Mouse (Mus musculus): ENCODE measurements at regions not wholly inside any gene's neighbourhood (a gene's known extent, or its start where the extent isn't known, plus 50 kb on each side); places are given as distances from the start of the nearest gene placed in this dataset.

DNA sequence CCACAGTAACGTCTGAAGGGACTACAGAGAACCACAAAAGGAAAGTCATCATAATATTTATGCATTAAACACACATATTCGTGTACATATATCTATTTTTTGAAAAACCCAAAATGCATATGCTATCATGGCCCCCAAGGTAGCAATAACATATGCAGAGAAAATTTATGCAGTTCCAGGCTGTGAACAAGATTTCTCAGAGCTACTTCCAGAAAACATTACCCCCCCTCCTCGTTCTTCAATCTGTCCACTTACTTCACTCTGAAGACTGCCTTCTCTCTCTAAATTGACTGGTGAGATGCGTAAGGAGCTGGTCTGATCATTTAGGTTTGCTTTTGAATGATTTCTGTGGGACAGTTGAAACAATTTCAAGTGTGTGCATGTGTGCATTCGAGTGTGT, 369.3 kb upstream of the Zeb2 start:
- no peak for DNase-seq (ENCODE audit: low spot score)

DNA sequence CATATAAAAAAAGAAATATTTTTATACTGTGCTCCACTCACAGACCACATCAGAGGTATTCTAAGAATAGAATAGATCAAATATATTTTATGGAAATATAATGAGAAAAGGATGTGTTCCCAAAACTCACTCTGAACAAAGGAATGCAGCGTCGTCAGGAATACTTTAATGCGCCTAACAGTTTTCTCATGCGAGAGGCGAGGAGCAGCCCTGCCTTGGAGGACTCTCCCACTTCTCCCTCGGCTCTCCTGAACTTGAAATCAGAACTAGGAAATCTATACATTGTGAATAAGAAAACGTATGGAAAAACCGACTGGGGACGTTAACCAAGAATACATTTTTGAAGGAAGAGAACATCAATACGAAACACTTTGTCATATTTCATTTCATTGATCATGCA, 368.3 kb upstream of the Zeb2 start:
- no peak for DNase-seq (ENCODE audit: low spot score)

- DNase-seq (ENCODE audit: low spot score): no peak
These were observed 363.5 kb upstream of the Zeb2 start for GRCm38 (mm10) chr2:45480671-45481070.

GRCm38 (mm10) chr2:45475996-45476395, 358.8 kb upstream of the Zeb2 start:
- no peak for DNase-seq (ENCODE audit: low spot score)

DNA sequence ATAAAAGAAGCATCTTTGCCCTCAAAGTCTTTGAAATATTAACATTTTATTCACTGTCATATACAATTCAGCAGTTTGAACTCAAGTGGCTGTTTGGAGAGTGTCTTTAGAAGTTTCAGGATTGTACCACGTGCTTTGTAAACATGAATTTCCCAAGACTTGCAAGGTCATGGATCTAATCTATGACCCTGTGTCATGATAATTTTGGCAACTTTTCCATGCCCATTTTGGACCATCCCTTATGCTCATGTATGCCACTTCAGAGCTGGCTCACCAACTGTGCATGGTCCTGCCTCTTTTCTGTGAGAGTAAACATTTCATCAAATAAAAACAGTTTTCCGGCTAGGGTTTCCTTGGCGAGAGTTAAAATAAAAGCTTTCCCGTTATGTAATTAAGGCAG, 347.1 kb upstream of the Zeb2 start:
- no peak for DNase-seq (ENCODE audit: low spot score)

GRCm38 (mm10) chr2:45459410-45459809, 342.2 kb upstream of the Zeb2 start:
- DNase-seq (ENCODE audit: low spot score): no peak

GRCm38 (mm10) chr2:45454811-45455210, 337.6 kb upstream of the Zeb2 start:
- no peak for DNase-seq (ENCODE audit: low spot score)

DNA sequence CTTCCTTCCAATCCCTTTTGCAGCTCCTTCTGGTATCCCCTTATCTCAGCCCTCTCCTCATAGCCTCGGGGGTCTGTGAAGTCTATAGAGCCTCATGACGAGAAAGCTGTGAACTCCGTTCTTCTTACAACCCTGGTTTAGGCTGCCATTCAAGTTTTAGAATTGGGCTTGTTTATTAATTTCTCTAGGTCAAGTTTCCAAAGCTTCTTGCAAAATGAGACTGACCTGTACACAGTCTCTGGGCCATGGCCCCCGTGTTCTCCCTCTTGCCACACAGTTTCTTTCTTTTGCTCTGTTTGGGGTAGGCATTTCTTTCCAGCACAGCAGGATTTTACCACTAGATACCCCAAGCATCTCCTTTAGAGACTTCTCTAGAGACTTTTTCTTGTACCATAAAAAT, 322.0 kb upstream of the Zeb2 start:
- DNase-seq (ENCODE audit: low spot score): no peak

DNA sequence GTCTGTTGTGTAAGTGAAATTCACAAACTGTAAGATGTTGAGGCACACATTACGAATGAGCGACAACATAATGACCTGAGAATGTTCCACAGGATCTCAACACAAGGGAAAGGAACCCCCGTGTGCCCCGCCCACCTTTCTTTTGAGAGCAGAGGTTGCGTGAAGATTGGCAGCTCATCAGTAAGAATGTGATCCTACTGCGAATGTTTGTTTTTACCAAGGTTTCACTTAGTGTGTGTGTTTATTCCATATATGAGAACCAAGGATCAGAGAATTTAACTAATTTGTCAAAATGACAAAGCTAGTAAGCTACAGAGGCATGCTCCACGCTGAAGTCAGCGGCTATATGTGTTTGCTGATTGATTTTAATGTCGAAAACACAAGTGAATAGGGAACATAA, 321.5 kb upstream of the Zeb2 start:
- no peak for DNase-seq (ENCODE audit: low spot score)

GRCm38 (mm10) chr2:45435261-45435980, 318.2 kb upstream of the Zeb2 start:
- DNase-seq (ENCODE audit: low spot score): peak; percentile 22

- DNase-seq (ENCODE audit: low spot score): no peak
These were observed 317.6 kb upstream of the Zeb2 start for GRCm38 (mm10) chr2:45434789-45435188.

GRCm38 (mm10) chr2:45434169-45434568, 317.0 kb upstream of the Zeb2 start:
- no peak for DNase-seq (ENCODE audit: low spot score)

GRCm38 (mm10) chr2:45431366-45431765, 314.2 kb upstream of the Zeb2 start:
- no peak for DNase-seq (ENCODE audit: low spot score)

DNA sequence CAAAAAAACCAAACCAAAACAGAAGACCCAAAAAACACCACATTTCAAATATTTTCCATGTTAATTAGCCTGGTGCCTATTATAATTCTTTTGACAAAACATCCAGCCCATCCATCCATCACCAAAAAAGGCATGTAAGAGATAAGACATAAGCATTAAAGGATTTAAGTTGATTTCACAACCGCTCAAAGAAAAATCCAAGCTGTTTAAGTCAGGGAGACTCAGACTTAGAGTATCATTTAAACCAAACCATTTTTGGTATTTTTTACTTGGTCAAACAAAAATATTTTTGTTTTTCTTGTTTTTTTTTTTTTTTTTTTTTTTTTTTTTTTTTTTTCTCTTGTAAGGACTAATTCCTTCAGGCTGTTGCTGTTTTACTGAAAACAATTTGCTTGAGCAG, 304.6 kb upstream of the Zeb2 start:
- no peak for DNase-seq (ENCODE audit: low spot score)

GRCm38 (mm10) chr2:45408136-45408535, 290.9 kb upstream of the Zeb2 start:
- DNase-seq (ENCODE audit: low spot score): no peak

DNA sequence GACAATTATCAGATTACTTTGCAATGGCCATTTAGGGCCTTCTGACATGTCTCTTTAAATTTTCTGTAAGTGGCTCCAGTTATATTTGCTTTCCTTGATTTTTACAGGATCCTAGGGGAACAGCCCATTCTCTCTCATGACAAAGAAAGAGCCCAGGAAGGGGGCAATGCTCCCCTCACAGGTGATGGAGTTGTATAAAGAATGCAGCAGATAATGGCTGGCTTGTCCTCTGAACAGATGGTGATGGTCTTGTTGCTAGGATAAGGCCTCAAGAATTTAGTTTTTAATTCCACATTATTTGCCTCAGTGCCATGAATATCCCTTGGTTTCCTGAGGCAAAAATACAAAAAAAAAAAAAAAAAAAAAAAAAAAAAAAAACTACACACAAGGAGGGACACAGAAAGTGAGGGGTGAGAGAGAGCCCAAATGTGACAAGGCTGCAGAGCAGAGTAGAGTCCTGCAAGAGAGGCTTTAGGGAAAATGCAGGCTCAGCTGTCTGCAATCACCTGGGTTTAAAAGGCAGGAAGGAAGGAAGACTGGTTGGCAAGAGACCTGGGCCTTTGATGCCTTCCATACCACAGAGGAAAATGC, 272.8 kb upstream of the Zeb2 start:
- DNase-seq (ENCODE audit: low spot score): no peak

DNA sequence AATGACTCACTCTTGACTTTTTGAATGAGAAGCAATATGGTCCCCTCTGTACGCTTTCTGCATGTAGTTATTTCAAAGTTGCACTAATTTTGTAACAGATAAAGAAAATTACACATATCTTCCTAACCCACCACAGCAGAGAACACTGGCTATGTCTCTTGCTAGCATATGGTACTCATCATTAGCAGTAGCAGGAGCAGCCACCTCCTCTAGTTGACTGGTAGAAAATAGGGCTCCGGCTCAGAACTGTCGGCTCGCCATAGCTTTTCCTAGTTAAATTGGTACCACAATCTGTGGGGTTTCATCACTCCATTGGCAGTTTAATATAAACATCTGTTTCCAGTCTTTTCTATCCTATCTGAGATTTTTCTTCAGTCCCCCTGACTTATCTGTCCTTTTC, 254.1 kb upstream of the Zeb2 start:
- DNase-seq (ENCODE audit: low spot score): no peak

DNA sequence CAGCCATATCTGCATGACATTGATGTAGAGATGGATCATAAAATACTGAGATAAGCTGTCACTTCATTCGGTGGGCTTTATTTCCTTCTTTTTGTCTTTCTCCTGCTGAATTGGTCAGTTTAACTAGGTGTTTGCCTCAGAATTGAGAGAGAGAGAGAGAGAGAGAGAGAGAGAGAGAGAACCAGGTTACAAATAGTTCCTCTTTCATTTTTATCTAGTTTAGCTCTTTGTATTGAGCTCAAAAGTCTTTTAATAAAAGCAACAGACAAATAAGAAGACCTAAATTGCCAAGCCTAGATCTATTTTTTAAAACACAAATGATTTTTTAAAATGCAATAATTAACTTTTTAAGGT, 253.4 kb upstream of the Zeb2 start:
- no peak for DNase-seq (ENCODE audit: low spot score)

- DNase-seq (ENCODE audit: low spot score): no peak
These were observed 252.9 kb upstream of the Zeb2 start for GRCm38 (mm10) chr2:45369914-45370614.

DNA sequence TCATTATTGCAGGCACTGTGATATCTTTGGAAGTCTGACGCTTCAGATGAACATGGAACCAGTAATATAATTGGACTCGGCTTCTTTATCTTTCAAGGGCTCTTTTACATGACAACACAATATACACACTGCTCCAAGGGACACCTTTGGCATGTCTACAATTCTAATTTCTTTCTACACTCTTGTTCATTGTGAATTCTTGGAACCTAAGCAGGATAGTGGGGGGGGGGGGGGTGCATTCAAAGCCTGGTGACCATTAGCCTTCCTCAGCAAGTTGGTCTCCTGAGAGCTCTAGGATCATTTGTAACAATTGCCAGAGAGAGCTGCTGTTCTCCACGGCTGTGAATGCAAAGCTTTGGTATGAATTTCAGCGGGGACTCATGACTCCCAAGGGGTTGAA, 252.2 kb upstream of the Zeb2 start:
- DNase-seq (ENCODE audit: low spot score): no peak

- DNase-seq (ENCODE audit: low spot score): peak; percentile 8
These were observed 250.4 kb upstream of the Zeb2 start for GRCm38 (mm10) chr2:45367436-45368193.

GRCm38 (mm10) chr2:45357266-45357665, 240.1 kb upstream of the Zeb2 start:
- no peak for DNase-seq (ENCODE audit: low spot score)

All from urinary bladder, postnatal 14 days (tissue).